Mouse (Mus musculus) lung, postnatal 0 days (tissue): ENCODE measurements around the gene Ier2. TPM values are rescaled to one million over a fixed set of nuclear protein-coding genes. Genes with fewer than 3 reads are reported as not detected.
A peak's percentile ranks its signal among the peaks of the same experiment; 100 is the strongest.

Experiments used
- ATAC-seq: fragments of 200-750 bp; cut with Nextera tagmentation; 2 replicates; pipeline ENCODE4 v1.8.0; 2017; ENCODE audit warnings: moderate library complexity
- DNase-seq: peaks from one replicate; pipeline ENCODE4 v3.0.0-alpha.2; 2016; ENCODE audit warnings: low spot score
- H3K27ac ChIP-seq: fragments of 300-500 bp; sonication (generic); 2 replicates; pipeline ENCODE4 v1.5.1; 2014; ENCODE audit warnings: antibody characterized with exemption, mild to moderate bottlenecking, low read length, mixed read lengths
- H3K27me3 ChIP-seq: fragments of 300-500 bp; sonication (generic); replicated peaks from 2 replicates; pipeline ENCODE4 v1.6.1; 2014; ENCODE audit warnings: low read length, mixed read lengths; ENCODE audit not compliant: insufficient read depth
- H3K36me3 ChIP-seq: fragments of 300-500 bp; sonication (generic); 2 replicates; pipeline ENCODE4 v1.6.1; 2014; ENCODE audit warnings: low read length, mixed read lengths; ENCODE audit not compliant: insufficient read depth
- H3K4me1 ChIP-seq: fragments of 300-500 bp; sonication (generic); 2 replicates; pipeline ENCODE4 v1.6.1; 2014; ENCODE audit warnings: antibody characterized with exemption, low read depth, low read length, mixed read lengths; ENCODE audit not compliant: insufficient read depth
- H3K4me2 ChIP-seq: fragments of 300-500 bp; sonication (generic); replicated peaks from 2 replicates; pipeline ENCODE4 v1.6.1; 2014; ENCODE audit warnings: low read depth, mild to moderate bottlenecking, low read length, moderate library complexity, mixed read lengths
- H3K4me3 ChIP-seq: fragments of 300-500 bp; sonication (generic); 2 replicates; pipeline ENCODE4 v1.5.1; 2014; ENCODE audit warnings: low read depth, low read length
- H3K9ac ChIP-seq: fragments of 300-500 bp; sonication (generic); replicated peaks from 2 replicates; pipeline ENCODE4 v1.6.1; 2014; ENCODE audit warnings: low read depth, mild to moderate bottlenecking
- H3K9me3 ChIP-seq: fragments of 300-500 bp; sonication (generic); 2 replicates; pipeline ENCODE4 v1.6.1; 2016; ENCODE audit warnings: low read length, mixed read lengths
- CTCF ChIP-seq: IDR thresholded peaks from 2 replicates; pipeline ENCODE4 v1.5.1; 2016; ENCODE audit warnings: antibody characterized with exemption, mild to moderate bottlenecking
- EP300 ChIP-seq: IDR thresholded peaks from 2 replicates; pipeline ENCODE4 v1.6.1; 2016; ENCODE audit warnings: antibody characterized with exemption, mild to moderate bottlenecking, control low read depth
- WGBS: fragments of 180-500 bp; shearing (Covaris S2); extraction: QIAGEN DNeasy Blood & Tissue Kit; methylation state at CpG from one replicate; pipeline ENCODE4 v1.1.7; 2014; 5-methylcytosine and 5-hydroxymethylcytosine counted together
- polyA plus RNA-seq: library from polyadenylated mRNA; unstranded; fragments of >200 nt; fragmentation: Nextera tagmentation; extraction: Ambion mirVana; gene quantifications from 2 replicates; pipeline ENCODE4 v1.2.1, GENCODE M21; 2015

The Ier2 gene
- polyA plus RNA-seq, 1 experiment from 2014 or later: 113 TPM

DNA sequence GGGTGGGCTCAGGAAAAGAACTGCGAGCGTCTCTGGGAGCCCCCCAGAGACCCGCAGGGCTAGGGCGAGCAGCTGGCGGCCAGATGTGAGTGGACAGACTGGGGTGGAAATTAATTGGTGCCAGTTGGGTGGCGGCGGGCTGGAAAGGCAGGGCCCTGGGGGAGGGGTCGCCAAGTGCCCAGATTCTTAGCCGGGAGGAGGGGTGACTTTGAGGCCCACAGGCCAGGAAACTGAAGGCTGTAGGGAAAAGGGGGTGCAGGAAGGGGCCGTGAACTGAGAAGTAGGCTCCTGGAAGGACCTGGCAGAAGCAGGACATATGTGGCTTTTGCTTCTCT lies 6.5 kb downstream of the Ier2 start:
- H3K9me3 ChIP-seq: no peaks in the 10 kb centered on the region
- ATAC-seq (no peak), DNase-seq (peak; percentile 41)
- H3K36me3 ChIP-seq: no peaks in the 10 kb centered on the region
- H3K27me3 ChIP-seq: no peaks in the 10 kb centered on the region
- 2% methylated on average over 10 of the region's 10 CpGs for WGBS
- peak overlapping the region; percentile 76 for H3K9ac ChIP-seq
- peak overlapping the region; percentile 81 for H3K4me2 ChIP-seq
- H3K4me3 ChIP-seq: peak overlapping the region; percentile 44
- TF ChIP-seq CTCF (no peak), EP300 (no peak)
- H3K27ac ChIP-seq: peak overlapping the region; percentile 97
- H3K4me1 ChIP-seq: peaks cover 32% of the 10 kb centered on the region

DNA sequence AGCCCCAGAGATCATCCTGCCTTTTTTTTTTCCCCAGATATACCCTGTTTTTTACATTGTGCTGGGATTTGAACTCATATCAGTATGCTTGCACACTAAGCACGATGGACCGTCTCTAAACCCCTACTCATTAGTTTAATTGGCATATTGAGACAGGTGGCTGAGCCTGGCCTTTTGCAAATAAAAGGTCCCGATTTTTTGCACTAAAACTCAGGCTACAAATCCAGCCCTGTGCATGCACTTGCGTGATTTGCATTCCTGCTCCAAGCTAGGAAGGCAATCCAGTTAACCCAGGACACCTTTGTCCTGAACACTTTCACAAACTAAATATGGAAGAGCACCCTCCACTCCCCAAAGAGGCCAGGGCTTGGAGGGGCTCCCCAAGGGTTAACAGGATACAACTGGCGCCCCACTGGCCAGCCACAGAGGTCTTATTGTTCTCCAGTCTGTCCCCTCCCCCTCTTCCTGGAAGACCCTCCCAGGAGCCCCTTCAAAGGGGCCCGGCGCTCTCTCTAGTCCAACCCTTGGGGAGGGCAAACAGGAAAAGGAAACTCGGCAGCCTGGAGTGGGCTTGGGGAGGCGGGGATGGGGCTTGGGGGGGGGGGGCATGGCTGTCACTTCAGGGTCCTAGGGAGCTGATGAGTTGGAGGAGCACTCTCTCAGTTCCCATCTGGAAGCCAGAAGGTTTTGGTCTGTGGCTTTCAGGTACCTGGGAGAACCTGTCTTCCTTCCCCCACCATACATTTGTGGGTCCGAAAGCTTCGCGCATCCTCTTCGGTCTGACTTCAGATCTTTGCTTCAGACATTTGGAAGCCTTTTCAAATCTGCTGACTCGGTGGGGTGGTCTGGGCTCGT lies 7.1 kb downstream of the Ier2 start:
- H3K27ac ChIP-seq: peak overlapping the region; percentile 97
- 2% methylated on average over 15 of the region's 15 CpGs for WGBS
- TF ChIP-seq CTCF (no peak), EP300 (peak; percentile 97)

GRCm38 (mm10) chr8:84654597-84654996 lies 8.1 kb downstream of the Ier2 start:
- Histone ChIP-seq H3K27me3 (no peaks in the 10 kb centered on the region), H3K4me1 (peaks cover 24% of the 10 kb centered on the region), H3K4me3 (no peak overlapping the region), H3K36me3 (no peaks in the 10 kb centered on the region), H3K27ac (peak overlapping the region; percentile 97), H3K4me2 (no peak overlapping the region), H3K9me3 (no peaks in the 10 kb centered on the region), H3K9ac (no peak overlapping the region)
- no peak for TF ChIP-seq EP300
- TF ChIP-seq CTCF: peak; percentile 53
- DNase-seq (no peak), ATAC-seq (no peak)
- 30% methylated on average over 4 of the region's 4 CpGs for WGBS

More for the DNA sequence above, 7.1 kb downstream of the Ier2 start:
- peak overlapping the region; percentile 44 for H3K4me3 ChIP-seq
- peak; percentile 50 for ATAC-seq
- peak overlapping the region; percentile 76 for H3K9ac ChIP-seq
- H3K4me2 ChIP-seq: peak overlapping the region; percentile 81
- H3K27me3 ChIP-seq: no peaks in the 10 kb centered on the region
- no peaks in the 10 kb centered on the region for H3K9me3 ChIP-seq
- no peaks in the 10 kb centered on the region for H3K36me3 ChIP-seq
- H3K4me1 ChIP-seq: peaks cover 32% of the 10 kb centered on the region
- DNase-seq: peak; percentile 81

- no peak for ATAC-seq
- no peaks in the 10 kb centered on the region for H3K9me3 ChIP-seq
- no peaks in the 10 kb centered on the region for H3K27me3 ChIP-seq
- no peak overlapping the region for H3K4me2 ChIP-seq
- H3K27ac ChIP-seq: no peak overlapping the region
- DNase-seq: no peak
- peaks cover 22% of the 10 kb centered on the region for H3K4me1 ChIP-seq
- TF ChIP-seq EP300 (no peak), CTCF (no peak)
- no peaks in the 10 kb centered on the region for H3K36me3 ChIP-seq
- WGBS: 47% methylated on average over 9 of the region's 9 CpGs
- H3K9ac ChIP-seq: no peak overlapping the region
- no peak overlapping the region for H3K4me3 ChIP-seq
These were observed 9.5 kb downstream of the Ier2 start for GRCm38 (mm10) chr8:84653092-84653631.

DNA sequence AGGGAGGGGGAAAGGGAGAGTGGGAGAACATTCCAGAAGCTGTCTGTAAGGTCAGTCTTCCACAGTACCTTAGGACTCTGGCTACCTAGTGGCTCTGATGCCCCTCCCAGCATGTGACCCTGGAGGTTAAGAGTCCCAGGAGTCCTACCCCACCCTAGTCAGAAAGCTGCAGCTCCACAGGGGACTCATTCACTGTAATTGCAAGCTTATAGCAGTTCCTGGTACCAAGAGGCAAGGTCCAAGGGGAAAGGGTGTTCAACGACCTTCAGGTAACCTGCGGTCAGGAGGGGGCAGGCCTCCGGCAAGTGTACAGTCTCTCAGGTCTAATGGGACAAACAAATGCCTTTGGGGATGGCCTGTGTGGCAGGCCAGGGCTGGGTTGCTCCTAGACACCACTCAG lies 12.4 kb downstream of the Ier2 start:
- DNase-seq (no peak), ATAC-seq (no peak)
- Histone ChIP-seq H3K4me3 (no peak overlapping the region), H3K36me3 (no peaks in the 10 kb centered on the region), H3K4me1 (no peaks in the 10 kb centered on the region; the same call in 1 of the 2 replicates), H3K27me3 (no peaks in the 10 kb centered on the region), H3K9me3 (no peaks in the 10 kb centered on the region), H3K9ac (no peak overlapping the region), H3K4me2 (no peak overlapping the region), H3K27ac (no peak overlapping the region)
- TF ChIP-seq EP300: no peak
- no peak for TF ChIP-seq CTCF
- 30% methylated on average over 3 of the region's 3 CpGs for WGBS

DNA sequence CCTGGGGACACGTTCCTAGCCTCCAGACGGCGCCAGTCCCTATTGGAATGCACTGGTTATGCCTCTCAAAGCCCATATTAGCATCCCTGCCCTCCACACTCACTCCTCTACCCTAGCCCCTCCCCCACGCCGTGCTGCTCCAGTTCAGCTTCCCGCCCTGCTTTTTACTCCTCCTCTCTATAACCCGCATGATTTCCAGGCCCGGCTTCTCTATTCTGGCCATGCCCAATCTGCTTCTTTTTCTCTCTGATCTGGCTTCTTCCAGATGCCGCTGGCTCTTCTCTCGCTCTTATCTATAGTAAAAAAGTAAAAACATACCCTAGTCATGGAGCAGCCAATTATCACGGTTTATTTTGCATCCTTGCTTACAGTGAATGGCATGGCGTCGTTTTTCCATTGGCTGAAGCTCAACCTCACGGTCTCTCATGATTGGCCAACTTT lies 15.2 kb downstream of the Ier2 start:
- peak overlapping the region; percentile 32 for H3K4me2 ChIP-seq
- H3K27me3 ChIP-seq: no peaks in the 10 kb centered on the region
- no peak overlapping the region; the same call in 1 of the 2 replicates for H3K4me3 ChIP-seq
- peak; percentile 38 for TF ChIP-seq CTCF
- TF ChIP-seq EP300: no peak; the same call in 1 of the 2 replicates
- no peak overlapping the region for H3K27ac ChIP-seq
- no peaks in the 10 kb centered on the region for H3K9me3 ChIP-seq
- DNase-seq (peak; percentile 72), ATAC-seq (peak; percentile 87)
- H3K36me3 ChIP-seq: no peaks in the 10 kb centered on the region
- H3K4me1 ChIP-seq: no peaks in the 10 kb centered on the region
- 4% methylated on average over 14 of the region's 14 CpGs for WGBS
- H3K9ac ChIP-seq: no peak overlapping the region
